Mouse (Mus musculus) hematopoietic stem cell, adult 5-6 weeks (primary cell): Measurements from ENCODE around the gene Epb41. TPM values are rescaled to one million over a fixed set of nuclear protein-coding genes. Genes with fewer than 3 reads are reported as not detected.

Experiments
- ATAC-seq, 2 experiments: fragments of 125-278 bp in 1 of 2; replicated peaks in 1 of 2; 2 replicates each; pipeline ENCODE4 v1.8.0; 2016 to 2017; ENCODE audit warnings: inconsistent platforms in 2 of 2, mild to moderate bottlenecking in 2 of 2, moderate number of reproducible peaks in 2 of 2, low read depth in 1 of 2, moderate TSS enrichment in 1 of 2; ENCODE audit not compliant: low FRiP score in 2 of 2, poor library complexity in 2 of 2, severe bottlenecking in 2 of 2, insufficient read depth in 1 of 2, low TSS enrichment in 1 of 2
- total RNA-seq: library from RNA; stranded (forward); fragments of 172-1452, 232-1000 nt; gene quantifications from 2 replicates; pipeline ENCODE4 v1.2.3, GENCODE M21; 2017

The Epb41 gene
- total RNA-seq, 1 experiment from 2014 or later, result 63.9 TPM

DNA sequence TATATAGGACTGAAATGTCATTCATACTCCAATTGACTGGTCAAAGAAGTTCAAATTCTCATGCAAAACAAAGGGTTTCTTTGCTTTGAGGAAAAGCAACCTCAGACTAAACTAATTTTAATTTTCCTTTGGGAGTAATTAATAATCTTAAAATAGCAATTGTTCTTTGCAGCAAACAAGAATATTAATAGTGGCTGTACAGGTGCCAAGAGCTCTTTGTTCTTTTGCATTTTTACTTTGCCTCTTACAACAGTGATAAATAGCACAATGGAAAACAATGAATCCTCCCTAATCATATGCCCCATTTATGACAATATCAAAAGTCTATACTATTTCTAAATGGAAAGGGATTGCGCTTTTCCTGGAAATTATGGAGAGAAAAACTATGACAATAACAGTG is 47.3 kb downstream of the Epb41 start:
- ATAC-seq, result no peak

DNA sequence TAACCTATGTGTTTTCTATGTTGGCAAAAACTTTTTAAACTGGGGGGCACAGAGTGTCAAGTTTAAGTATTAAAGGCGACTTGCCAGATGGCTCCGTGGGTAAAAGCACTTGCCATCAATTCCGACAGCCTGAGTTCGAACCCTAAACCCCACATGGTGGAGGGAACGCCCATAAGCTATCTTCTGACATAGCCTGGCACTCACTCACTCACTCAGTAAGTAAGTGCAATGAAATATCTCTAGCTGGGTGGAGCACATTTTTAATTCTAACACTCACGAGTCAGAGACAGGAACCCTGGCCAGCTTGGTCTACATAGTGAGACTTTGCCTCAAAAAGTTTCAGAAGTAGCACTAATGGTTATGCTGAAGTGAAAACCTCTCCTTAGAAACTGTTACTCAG is 48.0 kb downstream of the Epb41 start:
- ATAC-seq, result no peak

DNA sequence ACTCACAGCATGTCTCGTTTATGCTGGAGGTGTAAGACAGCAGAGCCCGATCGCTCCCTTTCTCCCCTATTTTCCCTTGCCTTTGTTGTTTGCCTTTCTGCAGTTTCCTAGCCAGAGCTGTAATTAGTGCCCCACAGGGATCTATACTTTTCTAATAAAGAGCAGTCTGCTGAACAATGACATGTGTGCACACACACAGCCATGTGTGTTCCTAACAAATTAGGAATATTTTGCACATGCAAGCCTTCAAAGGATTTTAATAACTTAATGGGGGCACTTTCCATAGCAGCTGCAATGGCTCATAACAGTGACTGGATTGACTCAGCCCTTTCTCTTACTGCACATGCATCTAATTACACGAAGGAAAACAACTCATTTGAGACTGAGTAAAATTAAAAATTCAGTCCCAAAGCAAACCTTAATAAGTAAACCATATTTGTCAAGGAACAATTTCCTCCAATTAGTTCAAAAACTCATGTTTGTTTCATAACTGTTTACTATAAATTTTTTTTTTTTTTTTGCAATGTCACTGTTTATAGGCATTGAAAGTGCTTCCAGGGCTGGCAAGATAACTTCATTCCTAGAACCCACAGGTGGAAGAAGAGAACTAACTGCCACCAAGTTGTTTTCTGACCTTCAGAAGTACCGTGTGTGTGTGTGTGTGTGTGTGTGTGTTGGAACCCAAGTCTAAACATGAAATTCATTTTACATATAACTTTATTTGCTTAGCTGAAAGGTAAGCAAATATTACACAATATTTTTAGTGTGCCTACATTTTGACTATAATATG is 49.2 kb downstream of the Epb41 start:
- no peak for ATAC-seq

DNA sequence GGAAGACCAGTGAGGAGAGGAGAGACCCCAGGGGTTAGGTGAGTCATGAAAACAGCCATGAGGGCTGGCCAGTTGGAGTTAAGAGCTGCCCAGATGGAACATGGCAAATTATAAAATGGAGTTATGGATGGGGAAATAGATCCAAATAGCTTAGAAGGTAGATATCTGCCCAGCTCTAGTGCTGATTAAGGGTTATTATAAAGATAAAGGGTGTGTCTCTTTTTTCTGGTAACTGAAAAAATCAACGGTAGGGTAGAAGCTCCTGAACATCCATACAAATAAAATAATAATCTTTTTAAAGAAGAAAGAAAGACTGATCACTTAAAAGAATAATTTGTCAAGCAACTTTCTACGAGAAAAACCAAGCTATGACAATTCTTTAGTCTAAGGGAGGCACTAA is 49.9 kb downstream of the Epb41 start:
- no peak for ATAC-seq

DNA sequence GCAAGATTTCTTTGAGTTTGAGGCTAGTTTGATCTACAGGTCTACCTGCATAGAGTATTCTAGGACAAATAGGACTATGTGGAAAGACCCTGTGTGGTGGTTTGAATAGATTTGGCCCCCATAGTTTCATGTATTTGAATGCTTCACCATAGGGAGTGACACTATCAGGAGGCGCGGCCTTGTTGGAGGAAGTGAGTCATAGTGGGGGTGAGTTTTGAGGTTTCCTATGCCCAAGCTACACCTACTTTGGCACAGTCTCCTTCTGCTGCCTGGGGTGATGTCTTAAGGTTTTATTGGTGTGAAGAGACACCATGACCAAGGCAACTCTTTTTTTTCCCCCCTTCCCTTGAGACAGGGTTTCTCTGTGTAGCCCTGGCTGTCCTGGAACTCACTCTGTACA is 51.3 kb downstream of the Epb41 start:
- ATAC-seq, result no peak

DNA sequence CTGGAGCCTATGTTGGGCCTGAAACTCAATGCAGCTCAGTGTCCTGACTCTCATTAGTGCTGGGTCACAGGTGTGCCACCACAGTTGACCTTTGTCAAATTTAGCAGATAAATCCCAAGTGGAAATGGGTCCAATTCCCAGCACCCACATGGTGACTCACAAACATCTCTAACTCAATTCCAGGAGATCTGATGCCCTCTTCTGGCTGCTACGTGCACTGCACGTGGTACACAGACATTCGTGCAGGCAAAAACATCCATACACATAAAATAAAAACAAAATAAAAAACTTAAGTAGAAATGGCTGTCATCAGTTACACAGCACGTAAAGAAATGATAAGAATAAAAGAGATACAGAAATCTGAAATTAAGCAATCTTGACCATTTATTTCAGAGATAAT is 52.5 kb downstream of the Epb41 start:
- ATAC-seq, result no peak

DNA sequence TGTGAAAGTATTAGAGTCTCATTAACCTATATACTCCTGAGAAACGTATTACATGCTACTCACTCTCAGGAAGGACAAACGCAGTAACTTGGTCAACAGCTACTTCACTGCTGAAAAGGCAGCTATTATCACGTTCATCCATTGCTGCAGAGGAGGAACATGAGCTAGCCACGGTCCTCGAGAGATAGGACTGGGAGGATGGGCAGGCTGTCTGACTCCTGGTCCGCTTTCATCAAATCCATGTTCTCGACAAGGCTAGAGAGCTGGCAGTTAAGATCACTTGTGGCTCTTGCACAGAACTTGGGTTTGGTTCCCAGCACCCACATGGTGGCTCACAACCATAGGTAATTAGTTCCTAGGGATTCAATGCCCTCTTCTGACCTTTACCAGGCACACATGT is 53.2 kb downstream of the Epb41 start:
- ATAC-seq, result no peak

DNA sequence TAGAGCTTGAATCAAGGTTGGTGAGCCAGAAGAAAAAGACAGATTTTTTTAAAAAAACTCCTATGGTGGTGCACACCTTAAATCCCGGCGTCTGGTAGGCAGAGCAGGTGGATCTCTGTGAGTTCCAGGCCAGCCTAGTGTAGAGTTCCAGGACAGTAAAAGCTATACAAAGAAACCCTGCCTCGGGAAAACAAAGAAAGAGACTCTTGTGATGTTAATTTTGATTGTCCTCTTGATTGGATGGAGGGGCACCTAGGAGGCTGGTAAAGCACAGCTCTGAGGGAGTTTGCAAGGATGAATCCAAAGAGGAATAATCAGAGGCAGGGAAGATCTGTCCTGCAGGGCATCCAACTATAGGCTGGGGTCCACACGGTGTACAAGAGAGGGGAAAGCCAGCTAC is 56.6 kb downstream of the Epb41 start:
- ATAC-seq, result no peak

DNA sequence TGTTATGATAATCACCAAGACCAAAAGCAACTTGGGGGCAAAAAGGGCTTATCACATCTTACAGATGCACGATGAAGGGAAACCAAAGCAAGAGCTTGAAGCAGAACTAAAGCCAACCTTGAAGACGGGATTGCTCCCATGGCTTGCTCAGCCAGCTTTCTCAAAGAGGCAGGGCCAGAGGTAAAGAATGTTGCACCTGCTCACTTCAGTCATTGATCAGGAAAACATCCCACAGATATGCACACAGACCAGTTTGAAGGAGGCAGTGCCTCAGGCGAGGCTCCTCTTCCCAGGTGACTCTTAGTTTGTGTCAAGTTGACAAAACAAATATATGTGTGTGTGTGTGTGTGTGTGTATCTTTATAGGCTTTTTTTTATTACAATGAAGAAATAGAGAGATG is 59.7 kb downstream of the Epb41 start:
- no peak for ATAC-seq

DNA sequence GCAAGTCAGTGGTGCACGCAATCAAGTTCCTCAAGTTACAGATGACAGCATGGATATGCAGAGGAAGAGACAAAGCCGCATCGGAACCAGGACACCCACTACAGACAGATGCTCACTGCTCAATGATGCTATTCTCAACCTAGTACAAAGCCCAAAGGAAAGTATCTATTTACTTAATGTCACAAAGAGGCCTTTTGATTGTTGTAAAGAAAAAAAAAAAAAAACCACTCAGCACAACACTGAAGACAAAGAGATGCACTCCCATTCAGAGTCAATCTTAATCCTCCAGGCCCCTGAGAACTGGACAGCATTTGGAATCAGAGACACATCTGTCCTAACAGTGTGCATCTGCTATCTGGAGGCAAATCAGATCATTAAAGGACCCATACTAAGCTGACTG is 63.5 kb downstream of the Epb41 start:
- no peak for ATAC-seq

DNA sequence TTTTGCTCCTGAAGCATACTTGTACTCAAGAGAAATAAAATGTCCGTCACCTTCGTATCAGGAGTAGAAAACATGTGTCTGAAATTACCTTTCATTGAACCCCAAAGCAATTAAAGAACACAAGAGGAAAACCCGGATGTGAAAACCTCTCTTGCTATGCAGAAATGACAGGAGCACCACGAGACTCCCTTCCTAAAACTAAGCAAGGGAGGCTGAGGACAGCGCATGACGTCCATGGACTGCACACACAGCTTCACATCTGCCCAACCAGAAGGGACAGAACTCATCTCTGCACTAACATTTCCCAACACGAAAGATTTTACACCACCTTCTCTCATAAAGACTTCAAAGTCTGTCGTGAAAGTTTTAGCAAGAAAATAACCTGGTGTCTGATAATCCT is 64.7 kb downstream of the Epb41 start:
- no peak for ATAC-seq

DNA sequence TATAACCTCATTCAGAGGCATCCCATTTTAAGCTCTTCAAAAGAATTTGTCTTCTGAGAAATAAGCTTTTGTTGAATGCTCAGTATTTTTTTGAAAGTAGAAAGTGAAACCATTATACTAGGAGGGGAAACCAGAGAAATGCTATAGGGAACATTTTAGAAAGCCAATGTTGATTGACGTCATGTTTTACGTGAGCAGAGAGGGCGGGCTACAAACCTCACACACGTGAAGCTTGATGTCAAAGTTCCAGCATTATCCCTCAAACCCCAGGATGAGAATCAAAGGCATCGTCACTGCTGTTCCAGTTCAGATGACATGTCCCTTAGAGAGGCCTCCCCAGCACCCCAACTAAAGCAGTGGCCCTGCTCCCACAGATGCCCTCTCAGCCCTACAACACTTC is 66.9 kb downstream of the Epb41 start:
- peak; percentile 76 to 86 for ATAC-seq

DNA sequence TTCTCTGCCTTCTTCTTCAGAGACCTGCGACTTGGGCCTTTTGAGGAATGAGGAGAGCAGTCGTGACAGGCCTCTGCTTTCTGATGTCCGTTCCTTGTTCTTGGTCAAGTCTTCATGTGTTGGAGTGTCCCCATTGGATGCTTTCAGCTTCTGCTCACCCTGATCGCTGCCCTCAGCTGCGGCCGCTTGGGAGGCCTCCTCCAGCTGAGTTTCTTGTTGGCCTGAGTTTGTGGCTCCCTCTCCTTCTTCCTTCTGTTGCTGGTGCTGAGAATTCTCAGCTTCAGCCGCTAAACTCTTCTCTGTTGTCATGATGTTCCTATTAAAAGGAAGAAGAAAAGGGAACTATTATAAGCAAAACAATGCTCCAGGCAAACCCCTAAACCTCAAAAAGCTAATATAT is 68.0 kb downstream of the Epb41 start:
- no peak for ATAC-seq

DNA sequence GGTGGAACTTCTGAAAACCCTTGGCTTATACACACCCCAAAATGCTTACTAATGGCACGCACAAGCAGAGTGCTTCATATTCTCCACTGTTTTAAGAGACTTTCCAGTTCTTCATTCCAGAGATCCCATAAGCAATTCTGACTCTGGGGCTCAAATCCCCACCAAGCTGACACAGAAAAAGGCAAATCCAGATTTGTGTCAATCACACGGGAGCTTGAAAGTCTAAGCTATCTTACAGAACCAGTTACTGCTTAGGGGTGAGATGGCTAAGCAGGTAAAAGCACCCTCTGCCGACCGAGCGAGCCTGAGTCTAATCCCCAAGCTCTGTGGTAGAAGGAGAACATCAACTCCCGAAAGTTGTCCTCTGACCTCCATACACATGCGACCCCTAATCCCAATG is 76.5 kb downstream of the Epb41 start:
- ATAC-seq, result no peak

DNA sequence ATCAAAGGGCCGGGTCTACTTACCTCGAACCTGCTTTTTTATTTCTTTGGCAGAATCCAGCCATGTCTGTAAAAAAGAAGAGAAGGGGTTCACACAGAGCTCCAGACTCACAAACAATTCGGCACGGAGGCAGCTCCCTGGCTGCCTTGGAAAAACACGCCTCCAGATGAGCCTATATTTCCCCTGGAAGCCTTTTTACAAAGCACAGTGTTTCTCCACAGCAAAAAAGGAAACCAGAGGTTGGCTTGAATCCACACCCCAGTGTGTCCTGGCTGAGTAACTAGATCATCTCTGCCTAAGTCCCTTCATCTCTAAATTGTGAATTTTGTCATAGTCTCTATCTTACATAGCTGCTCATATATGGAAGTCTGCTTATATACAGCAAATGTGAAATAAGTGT is 77.6 kb downstream of the Epb41 start:
- ATAC-seq, result no peak

DNA sequence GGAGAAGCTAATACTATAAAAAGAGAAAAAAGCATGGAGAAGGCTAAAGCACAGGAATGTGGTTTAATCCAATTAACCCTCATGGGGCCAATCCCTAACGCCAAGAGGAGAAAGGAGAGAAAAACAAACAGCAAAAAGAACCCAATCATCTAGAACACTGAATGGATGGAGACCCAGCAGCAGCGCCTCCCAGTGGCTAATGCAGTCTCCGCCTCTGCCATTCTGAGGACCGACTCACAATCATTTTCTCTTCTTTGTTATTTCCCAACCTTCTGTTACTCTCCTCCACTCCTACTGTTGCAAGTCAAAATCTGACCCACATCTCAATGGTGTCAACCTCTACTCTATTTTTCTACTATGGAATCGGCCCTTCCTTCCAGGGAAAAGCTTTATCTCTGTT is 78.1 kb downstream of the Epb41 start:
- no peak for ATAC-seq

DNA sequence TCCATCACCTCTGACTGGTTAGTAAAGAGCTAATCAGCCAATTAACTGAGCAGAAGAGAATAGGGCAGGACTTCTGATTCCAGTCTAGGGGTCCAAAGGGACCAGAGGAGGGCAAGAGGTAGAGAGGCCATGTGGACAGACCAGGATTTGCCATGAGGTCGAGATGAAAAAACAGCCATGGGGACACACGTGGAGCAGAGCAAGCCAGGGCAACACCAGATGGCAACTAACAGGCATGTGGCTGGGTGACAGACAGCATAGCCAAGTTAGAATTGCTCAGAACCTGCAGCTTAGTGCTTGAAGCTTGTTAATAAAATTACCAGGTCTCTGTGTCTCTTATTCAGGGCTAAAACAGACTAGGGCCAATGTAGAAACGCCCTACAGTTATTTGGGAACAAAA is 81.3 kb downstream of the Epb41 start:
- ATAC-seq, result no peak

DNA sequence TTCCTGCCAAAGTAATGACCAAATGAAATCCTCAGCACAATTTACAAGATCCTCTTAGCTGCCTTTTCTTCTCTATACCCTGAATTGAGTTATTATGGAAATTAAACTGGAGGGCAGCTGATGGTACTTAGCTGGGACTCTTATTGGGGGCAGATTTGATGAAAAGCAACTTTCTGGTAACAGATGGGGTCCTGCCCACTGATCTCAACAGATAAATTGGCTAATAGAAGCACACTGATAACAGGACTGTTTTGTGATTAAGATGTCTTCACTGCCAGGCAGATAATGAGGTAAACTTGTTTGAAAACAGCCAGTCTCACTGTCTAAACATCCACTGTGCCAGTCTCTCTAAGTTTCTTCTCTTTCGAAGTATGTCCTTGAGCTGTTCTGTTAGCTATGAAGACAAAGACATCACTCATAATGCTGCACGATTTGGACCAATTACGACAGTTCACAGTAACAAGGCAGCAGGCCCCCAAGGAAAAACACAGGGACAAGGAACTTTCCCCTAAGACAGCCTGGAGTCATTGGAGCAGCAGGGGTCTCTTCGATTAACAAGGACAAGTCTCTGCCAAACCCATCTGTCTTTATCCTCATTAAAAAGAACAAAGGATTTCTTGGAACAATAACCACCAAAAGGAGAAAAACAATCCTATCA is 92.1 kb downstream of the Epb41 start:
- ATAC-seq, result no peak

DNA sequence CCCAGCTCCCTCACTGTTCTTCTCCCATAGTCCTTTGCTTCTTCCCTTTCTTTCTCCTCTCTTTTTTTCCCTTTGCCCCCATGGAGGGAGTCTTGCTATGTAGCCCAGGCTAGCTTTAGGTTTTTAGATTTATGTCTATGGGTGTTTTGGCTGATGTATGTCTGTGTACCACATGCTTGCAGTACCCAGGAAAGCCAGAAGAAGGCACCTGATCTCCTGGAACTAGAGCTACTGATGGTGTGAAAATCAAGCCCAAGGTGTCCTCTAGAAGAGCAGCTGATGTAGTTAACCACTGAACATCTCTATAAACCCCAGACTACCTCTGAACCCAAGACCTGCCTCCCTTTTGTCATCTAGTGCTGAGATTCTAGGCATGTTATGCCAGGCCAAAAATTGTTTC is 93.4 kb downstream of the Epb41 start:
- ATAC-seq, result no peak
